Mouse (Mus musculus): ENCODE data around the gene Zswim4. TPM values are rescaled to one million over a fixed set of nuclear protein-coding genes. Genes with fewer than 3 reads are reported as not detected.

The Zswim4 gene
- polyA plus RNA-seq, 1 experiment from 2014 or later, result 22.4 TPM

DNA sequence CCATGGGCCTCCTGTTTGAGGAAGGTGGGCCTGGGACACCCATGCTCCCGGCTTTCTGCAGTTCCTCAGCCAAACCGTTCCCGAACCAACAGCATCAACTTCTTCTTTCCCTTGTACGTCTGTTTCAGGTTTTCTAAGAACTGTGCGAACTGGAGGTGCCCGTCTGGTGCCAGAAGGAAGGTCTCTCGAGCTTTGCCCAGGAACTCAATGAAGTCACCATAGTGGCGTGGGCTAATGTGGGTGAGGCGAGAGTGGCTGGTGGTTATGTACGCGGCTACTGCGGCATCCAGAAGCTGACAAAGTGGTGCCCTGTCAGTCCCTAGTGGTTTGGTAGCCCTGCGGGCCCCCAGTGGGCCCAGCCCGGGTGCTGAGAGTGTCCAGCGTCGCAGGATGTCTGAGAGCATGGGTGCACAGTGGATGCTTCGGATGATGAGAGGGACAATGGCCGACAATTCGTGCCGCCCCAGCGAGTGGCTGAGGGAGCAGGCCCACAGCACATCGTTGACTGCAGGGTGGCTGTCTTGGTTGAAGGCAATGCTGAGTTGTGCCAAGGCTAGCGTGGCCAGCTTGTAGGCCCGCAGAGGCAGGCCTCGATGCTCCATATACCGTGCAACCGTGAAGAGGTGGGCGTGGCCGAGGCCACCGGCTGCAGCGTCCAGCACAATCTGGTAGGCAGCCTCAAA is 24.8 kb downstream of the Zswim4 start:
- Histone ChIP-seq H3K36me3 (ENCODE audit: control insufficient read depth, insufficient read depth, low read length) (peaks cover 34% of the 10 kb centered on the region), H3K27ac (ENCODE audit: low read length) (no peak overlapping the region), H3K4me1 (ENCODE audit: control insufficient read depth, insufficient read depth, low read length) (peaks cover 10% of the 10 kb centered on the region), H3K27me3 (ENCODE audit: control insufficient read depth, insufficient read depth, low read depth, low read length) (no peaks in the 10 kb centered on the region), H3K9ac (ENCODE audit: low read depth, low read length) (no peak overlapping the region), H3K9me3 (replicated peaks; ENCODE audit: control insufficient read depth, low read length, poor library complexity, severe bottlenecking) (no peaks in the 10 kb centered on the region), H3K4me3 (ENCODE audit: low read depth, low read length) (no peak overlapping the region), H3K4me2 (ENCODE audit: low read length) (no peak overlapping the region)
- 93% methylated on average over 31 of the region's 31 CpGs for WGBS
- no peak for ATAC-seq

GRCm38 (mm10) chr8:84211202-84211601 is 25.7 kb downstream of the Zswim4 start:
- Histone ChIP-seq H3K4me3 (ENCODE audit: low read depth, low read length) (no peak overlapping the region), H3K9ac (ENCODE audit: low read depth, low read length) (no peak overlapping the region), H3K36me3 (ENCODE audit: control insufficient read depth, insufficient read depth, low read length) (peaks cover 29% of the 10 kb centered on the region), H3K27ac (ENCODE audit: low read length) (no peak overlapping the region), H3K4me2 (ENCODE audit: low read length) (no peak overlapping the region), H3K27me3 (ENCODE audit: control insufficient read depth, insufficient read depth, low read depth, low read length) (no peaks in the 10 kb centered on the region), H3K4me1 (ENCODE audit: control insufficient read depth, insufficient read depth, low read length) (peaks cover 10% of the 10 kb centered on the region), H3K9me3 (replicated peaks; ENCODE audit: control insufficient read depth, low read length, poor library complexity, severe bottlenecking) (no peaks in the 10 kb centered on the region)
- WGBS, result 91% methylated on average over 3 of the region's 3 CpGs
- ATAC-seq, result no peak

DNA sequence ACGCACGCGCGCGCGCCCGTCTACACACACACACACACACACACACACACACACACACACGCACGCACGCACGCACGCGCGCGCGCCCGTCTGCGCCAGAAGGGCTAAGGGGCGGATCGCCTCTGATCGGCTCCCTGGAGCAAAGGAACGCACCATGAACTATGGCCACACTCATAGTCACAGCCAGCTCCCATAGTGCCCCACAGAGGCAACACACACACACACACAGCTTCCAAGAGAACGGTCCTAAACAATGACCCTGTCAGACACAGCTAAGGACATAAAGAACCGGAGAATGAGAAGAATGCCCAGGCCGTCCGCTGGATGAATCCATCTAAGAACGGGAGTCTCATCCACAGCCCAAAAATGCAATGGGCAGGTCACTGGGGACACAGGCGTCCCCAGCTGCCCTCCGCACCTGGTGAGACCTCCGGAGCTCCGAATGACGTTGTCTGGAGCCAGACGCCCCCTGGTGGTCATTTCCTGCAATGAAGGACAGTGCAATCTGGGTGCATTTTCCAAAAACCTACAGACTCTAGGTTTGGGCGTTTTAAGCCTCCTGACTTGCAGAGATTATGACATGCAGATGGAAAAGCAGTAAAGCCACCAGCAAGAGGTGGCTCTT is 26.6 kb downstream of the Zswim4 start:
- no peak overlapping the region for H3K4me3 ChIP-seq (ENCODE audit: low read depth, low read length)
- no peak overlapping the region for H3K27ac ChIP-seq (ENCODE audit: low read length)
- H3K4me2 ChIP-seq (ENCODE audit: low read length), result peak overlapping the region; percentile 17; the same call in 1 of the 2 replicates
- H3K9ac ChIP-seq (ENCODE audit: low read depth, low read length), result no peak overlapping the region
- 55% methylated on average over 33 of the region's 34 CpGs for WGBS
- H3K9me3 ChIP-seq (replicated peaks; ENCODE audit: control insufficient read depth, low read length, poor library complexity, severe bottlenecking), result no peaks in the 10 kb centered on the region
- H3K27me3 ChIP-seq (ENCODE audit: control insufficient read depth, insufficient read depth, low read depth, low read length), result no peaks in the 10 kb centered on the region
- H3K4me1 ChIP-seq (ENCODE audit: control insufficient read depth, insufficient read depth, low read length), result peaks cover 10% of the 10 kb centered on the region
- peaks cover 24% of the 10 kb centered on the region for H3K36me3 ChIP-seq (ENCODE audit: control insufficient read depth, insufficient read depth, low read length)
- no peak for ATAC-seq

DNA sequence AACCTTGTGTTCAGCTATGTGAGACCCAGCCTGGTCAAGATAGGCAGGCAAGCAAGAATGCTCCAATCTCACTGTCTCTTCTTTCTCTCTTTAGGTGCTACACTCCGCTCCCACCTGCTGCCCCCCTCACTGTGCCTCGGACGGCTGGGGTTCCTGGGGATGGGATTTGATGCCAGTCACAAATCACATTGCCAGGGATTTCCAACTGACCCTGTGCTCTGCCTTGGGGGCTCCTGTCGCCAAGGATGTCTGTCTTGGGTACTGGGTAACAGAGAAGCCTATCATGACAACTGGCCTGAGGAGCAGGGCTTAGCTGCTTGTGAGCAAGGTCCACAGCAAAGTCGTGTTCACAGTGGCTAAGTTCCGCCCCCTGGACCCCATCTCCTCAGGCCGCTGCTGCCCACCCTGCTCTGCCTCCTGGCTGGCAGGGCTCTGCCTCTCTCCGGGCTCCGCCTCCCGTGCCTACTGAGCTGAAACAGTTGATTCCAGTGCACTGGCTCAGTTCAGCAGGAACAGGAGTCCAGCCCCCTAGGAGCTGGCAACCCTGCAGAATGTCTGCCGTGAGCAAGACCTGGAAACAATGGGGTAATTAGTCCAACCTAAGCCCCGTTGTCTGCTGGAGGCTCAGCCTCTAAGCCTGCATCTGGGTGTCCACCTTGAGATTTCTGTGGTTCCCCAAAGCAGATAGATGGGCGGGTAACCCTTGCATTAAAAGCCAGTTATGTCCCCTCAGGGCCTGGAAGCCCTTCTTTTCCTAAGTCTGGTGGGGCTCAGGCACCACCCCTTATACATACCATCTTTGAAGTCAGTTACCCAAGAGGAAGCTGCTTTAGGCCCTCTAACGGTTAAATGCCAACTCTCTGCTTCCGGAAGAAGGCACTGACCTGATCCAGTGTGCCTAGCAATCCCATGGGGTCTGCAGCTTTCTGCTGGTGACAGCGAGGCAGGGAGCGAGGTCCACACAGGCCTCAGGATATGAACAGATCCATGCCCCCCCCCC is 28.2 kb downstream of the Zswim4 start:
- Histone ChIP-seq H3K27ac (ENCODE audit: low read length) (0 out of 2 replicates have a peak overlapping the region, but pooled peaks have one; percentile 50), H3K9me3 (replicated peaks; ENCODE audit: control insufficient read depth, low read length, poor library complexity, severe bottlenecking) (no peaks in the 10 kb centered on the region), H3K27me3 (ENCODE audit: control insufficient read depth, insufficient read depth, low read depth, low read length) (no peaks in the 10 kb centered on the region), H3K36me3 (ENCODE audit: control insufficient read depth, insufficient read depth, low read length) (peaks cover 20% of the 10 kb centered on the region), H3K4me3 (ENCODE audit: low read depth, low read length) (no peak overlapping the region), H3K4me2 (ENCODE audit: low read length) (no peak overlapping the region), H3K4me1 (ENCODE audit: control insufficient read depth, insufficient read depth, low read length) (peaks cover 10% of the 10 kb centered on the region), H3K9ac (ENCODE audit: low read depth, low read length) (peak overlapping the region; percentile 25; the same call in 1 of the 2 replicates)
- 36% methylated on average over 17 of the region's 17 CpGs for WGBS
- ATAC-seq, result no peak

DNA sequence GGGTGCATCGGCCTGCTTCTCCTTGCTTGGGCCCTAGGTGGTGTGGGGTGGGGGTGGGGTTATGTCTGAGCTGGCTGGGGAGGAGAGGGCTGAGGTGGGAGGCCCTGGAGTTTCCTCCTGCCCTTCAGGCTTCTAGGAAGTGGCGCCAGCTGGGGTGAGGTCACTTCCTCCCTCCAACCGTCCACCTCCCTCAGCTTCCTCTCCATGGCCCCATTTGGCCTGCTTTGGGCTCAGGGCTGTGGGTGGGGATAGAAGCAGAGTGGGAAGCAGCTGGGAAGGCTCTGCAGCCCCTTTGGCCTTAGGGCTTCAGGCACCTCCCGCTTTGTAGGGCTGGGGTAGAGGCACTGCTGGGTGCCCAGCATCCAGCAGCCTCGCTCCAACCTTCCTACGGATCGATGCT is 29.0 kb downstream of the Zswim4 start:
- ATAC-seq, result no peak
- Histone ChIP-seq H3K27ac (ENCODE audit: low read length) (peak overlapping the region; percentile 50; the same call in 1 of the 2 replicates), H3K4me3 (ENCODE audit: low read depth, low read length) (no peak overlapping the region), H3K9ac (ENCODE audit: low read depth, low read length) (no peak overlapping the region; the same call in 1 of the 2 replicates), H3K9me3 (replicated peaks; ENCODE audit: control insufficient read depth, low read length, poor library complexity, severe bottlenecking) (no peaks in the 10 kb centered on the region), H3K4me1 (ENCODE audit: control insufficient read depth, insufficient read depth, low read length) (peaks cover 14% of the 10 kb centered on the region), H3K27me3 (ENCODE audit: control insufficient read depth, insufficient read depth, low read depth, low read length) (no peaks in the 10 kb centered on the region), H3K36me3 (ENCODE audit: control insufficient read depth, insufficient read depth, low read length) (peaks cover 18% of the 10 kb centered on the region), H3K4me2 (ENCODE audit: low read length) (no peak overlapping the region)
- 66% methylated on average over 7 of the region's 7 CpGs for WGBS

GRCm38 (mm10) chr8:84206666-84207065 is 30.2 kb downstream of the Zswim4 start:
- H3K4me3 ChIP-seq (ENCODE audit: low read depth, low read length), result no peak overlapping the region
- peaks cover 14% of the 10 kb centered on the region for H3K4me1 ChIP-seq (ENCODE audit: control insufficient read depth, insufficient read depth, low read length)
- H3K9ac ChIP-seq (ENCODE audit: low read depth, low read length), result no peak overlapping the region
- WGBS, result 82% methylated on average over 3 of the region's 3 CpGs
- H3K36me3 ChIP-seq (ENCODE audit: control insufficient read depth, insufficient read depth, low read length), result peaks cover 8% of the 10 kb centered on the region
- H3K27me3 ChIP-seq (ENCODE audit: control insufficient read depth, insufficient read depth, low read depth, low read length), result 0 out of 2 replicates have a peak, but pooled peaks cover 2% of the 10 kb centered on the region
- no peak overlapping the region for H3K27ac ChIP-seq (ENCODE audit: low read length)
- H3K9me3 ChIP-seq (replicated peaks; ENCODE audit: control insufficient read depth, low read length, poor library complexity, severe bottlenecking), result no peaks in the 10 kb centered on the region
- no peak for ATAC-seq
- H3K4me2 ChIP-seq (ENCODE audit: low read length), result no peak overlapping the region

- Histone ChIP-seq H3K4me1 (ENCODE audit: control insufficient read depth, insufficient read depth, low read length) (peaks cover 21% of the 10 kb centered on the region), H3K27ac (ENCODE audit: low read length) (no peak overlapping the region), H3K9ac (ENCODE audit: low read depth, low read length) (no peak overlapping the region), H3K27me3 (ENCODE audit: control insufficient read depth, insufficient read depth, low read depth, low read length) (peaks cover 11% of the 10 kb centered on the region; the same call in 1 of the 2 replicates), H3K36me3 (ENCODE audit: control insufficient read depth, insufficient read depth, low read length) (no peaks in the 10 kb centered on the region; the same call in 1 of the 2 replicates), H3K9me3 (replicated peaks; ENCODE audit: control insufficient read depth, low read length, poor library complexity, severe bottlenecking) (no peaks in the 10 kb centered on the region), H3K4me3 (ENCODE audit: low read depth, low read length) (no peak overlapping the region), H3K4me2 (ENCODE audit: low read length) (no peak overlapping the region)
- no peak for ATAC-seq
- 94% methylated on average over 5 of the region's 5 CpGs for WGBS
These were observed 31.8 kb downstream of the Zswim4 start for GRCm38 (mm10) chr8:84205073-84205472.

DNA sequence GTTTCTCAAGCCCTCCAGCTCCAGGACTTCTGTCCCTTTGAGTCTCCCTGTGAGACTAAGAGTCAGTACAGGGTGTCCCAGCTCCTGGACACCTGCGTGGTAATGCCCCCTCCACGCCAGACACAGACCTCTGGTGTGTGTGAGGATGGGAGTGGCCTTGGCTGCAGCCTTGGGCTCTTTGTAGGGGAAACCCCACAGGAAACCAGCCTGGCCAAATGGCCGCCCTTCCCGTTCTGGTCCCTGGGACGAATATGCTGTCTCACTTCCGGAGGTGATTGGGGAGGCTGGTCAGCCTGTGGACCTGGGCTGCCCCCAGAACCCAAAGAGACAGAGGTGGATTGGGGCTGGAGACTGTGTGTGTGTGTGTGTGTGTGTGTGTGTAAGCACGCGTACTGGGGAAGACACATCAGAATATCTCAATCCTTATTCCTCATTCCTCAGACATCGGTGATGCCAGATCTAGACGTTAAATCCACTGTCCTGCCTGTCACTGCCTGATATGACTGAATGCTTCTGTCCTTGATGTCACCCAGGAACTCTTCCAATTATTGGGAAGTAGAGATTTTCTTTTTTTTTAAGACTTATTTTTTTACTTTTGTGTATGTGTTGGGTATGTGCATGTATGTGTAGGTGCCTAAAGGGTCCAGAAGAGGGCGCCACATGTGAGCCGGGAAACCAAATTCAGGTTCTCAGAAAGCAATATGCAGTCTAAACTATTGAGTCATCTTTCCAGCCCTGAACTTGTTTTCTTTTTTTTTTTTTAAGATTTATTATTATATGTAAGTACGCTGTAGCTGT is 32.7 kb downstream of the Zswim4 start:
- peak overlapping the region; percentile 67; the same call in 1 of the 2 replicates for H3K9ac ChIP-seq (ENCODE audit: low read depth, low read length)
- no peak for ATAC-seq
- peak overlapping the region; percentile 36 for H3K4me3 ChIP-seq (ENCODE audit: low read depth, low read length)
- no peaks in the 10 kb centered on the region for H3K36me3 ChIP-seq (ENCODE audit: control insufficient read depth, insufficient read depth, low read length)
- H3K27ac ChIP-seq (ENCODE audit: low read length), result peak overlapping the region; percentile 60
- H3K9me3 ChIP-seq (replicated peaks; ENCODE audit: control insufficient read depth, low read length, poor library complexity, severe bottlenecking), result no peaks in the 10 kb centered on the region
- H3K27me3 ChIP-seq (ENCODE audit: control insufficient read depth, insufficient read depth, low read depth, low read length), result peaks cover 11% of the 10 kb centered on the region; the same call in 1 of the 2 replicates
- H3K4me1 ChIP-seq (ENCODE audit: control insufficient read depth, insufficient read depth, low read length), result peaks cover 20% of the 10 kb centered on the region
- peak overlapping the region; percentile 65 for H3K4me2 ChIP-seq (ENCODE audit: low read length)
- WGBS, result 59% methylated on average over 13 of the region's 13 CpGs

Data from midbrain, embryonic 16.5 days (tissue).